Mouse (Mus musculus): Measurements from ENCODE around the gene 3110082I17Rik. TPM values are rescaled to one million over a fixed set of nuclear protein-coding genes. Genes with fewer than 3 reads are reported as not detected.

Gene 3110082I17Rik
- polyA plus RNA-seq (2012; rRNA removed) (11.1 and 11.2 TPM in 2 replicates), polyA plus RNA-seq (2014; fragmentation: Nextera tagmentation; extraction: Ambion mirVana) (11.6 and 14.1 TPM in 2 replicates)

- no peaks in the 10 kb centered on the region for H3K9me3 ChIP-seq (ENCODE audit: control insufficient read depth, low read length)
- H3K4me2 ChIP-seq (ENCODE audit: low read depth) = peak within 1 kb of the TSS; percentile 81
- peak within 1 kb of the TSS; percentile 60 to 77 for H3K4me3 ChIP-seq (ENCODE audit: insufficient read depth in 1 of 2, low read depth in 2 of 2, low read length in 2 of 2)
- H3K27ac ChIP-seq = no peak within 1 kb of the TSS
- peaks cover 0 to 10% of the 10 kb centered on the region in 2 experiments; a peak in 3 of 4 replicates for H3K4me1 ChIP-seq (replicated peaks; ENCODE audit: control insufficient read depth in 2 of 2, insufficient read depth in 2 of 2, low read length in 1 of 2)
- H3K27me3 ChIP-seq (ENCODE audit: control insufficient read depth, insufficient read depth, low read length) = no peaks in the 10 kb centered on the region
- H3K36me3 ChIP-seq (replicated peaks; ENCODE audit: control insufficient read depth, insufficient read depth, low read depth) = no peaks in the 10 kb centered on the region
- 4% methylated on average over 42 of the region's 42 CpGs for WGBS (ENCODE audit: insufficient replicate concordance)
- ATAC-seq (ENCODE audit: insufficient read depth) (peak; percentile 97), DNase-seq (ENCODE audit: low read depth in 3 of 3, low spot score in 3 of 3) (peak; percentile 87 to 90 (median 89))
- peak within 1 kb of the TSS; percentile 43 for H3K9ac ChIP-seq (replicated peaks)
- TF ChIP-seq EP300 (IDR thresholded peaks at IDR 0.05; ENCODE audit: low read depth) (no peak), CTCF (IDR thresholded peaks at IDR 0.05; ENCODE audit: low read depth) (no peak)
These were observed at the start of gene 3110082I17Rik for GRCm38 (mm10) chr5:139460384-139461067. 3110082I17Rik (minus strand) TSS chr5:139460527.

- H3K36me3 ChIP-seq (replicated peaks; ENCODE audit: control insufficient read depth, insufficient read depth, low read depth) = no peaks in the 10 kb centered on the region
- no peak for TF ChIP-seq EP300 (IDR thresholded peaks at IDR 0.05; ENCODE audit: low read depth)
- no peak for TF ChIP-seq CTCF (IDR thresholded peaks at IDR 0.05; ENCODE audit: low read depth)
- H3K27ac ChIP-seq = no peak overlapping the region
- no peak overlapping the region for H3K9ac ChIP-seq (replicated peaks)
- no peaks in the 10 kb centered on the region for H3K9me3 ChIP-seq (ENCODE audit: control insufficient read depth, low read length)
- DNase-seq (ENCODE audit: low read depth in 3 of 3, low spot score in 3 of 3) (no peak), ATAC-seq (ENCODE audit: insufficient read depth) (no peak)
- H3K4me2 ChIP-seq (ENCODE audit: low read depth) = no peak overlapping the region
- H3K27me3 ChIP-seq (ENCODE audit: control insufficient read depth, insufficient read depth, low read length) = no peaks in the 10 kb centered on the region; the same call in 1 of the 2 replicates
- no peak overlapping the region for H3K4me3 ChIP-seq (ENCODE audit: insufficient read depth in 1 of 2, low read depth in 2 of 2, low read length in 2 of 2)
- 11% methylated on average over 5 of the region's 5 CpGs for WGBS (ENCODE audit: insufficient replicate concordance)
- H3K4me1 ChIP-seq (replicated peaks; ENCODE audit: control insufficient read depth in 2 of 2, insufficient read depth in 2 of 2, low read length in 1 of 2) = no peaks in the 10 kb centered on the region
These were observed 45.9 kb upstream of the 3110082I17Rik start for GRCm38 (mm10) chr5:139506207-139506606.

GRCm38 (mm10) chr5:139505073-139505606 is 44.8 kb upstream of the 3110082I17Rik start:
- Histone ChIP-seq H3K4me2 (ENCODE audit: low read depth) (no peak overlapping the region), H3K9ac (replicated peaks) (no peak overlapping the region), H3K4me3 (ENCODE audit: insufficient read depth in 1 of 2, low read depth in 2 of 2, low read length in 2 of 2) (no peak overlapping the region), H3K27me3 (ENCODE audit: control insufficient read depth, insufficient read depth, low read length) (no peaks in the 10 kb centered on the region; the same call in 1 of the 2 replicates), H3K9me3 (ENCODE audit: control insufficient read depth, low read length) (no peaks in the 10 kb centered on the region), H3K4me1 (replicated peaks; ENCODE audit: control insufficient read depth in 2 of 2, insufficient read depth in 2 of 2, low read length in 1 of 2) (no peaks in the 10 kb centered on the region), H3K27ac (no peak overlapping the region), H3K36me3 (replicated peaks; ENCODE audit: control insufficient read depth, insufficient read depth, low read depth) (no peaks in the 10 kb centered on the region)
- no peak for ATAC-seq (ENCODE audit: insufficient read depth)
- no peak for TF ChIP-seq EP300 (IDR thresholded peaks at IDR 0.05; ENCODE audit: low read depth)
- TF ChIP-seq CTCF (IDR thresholded peaks at IDR 0.05; ENCODE audit: low read depth) = peak; percentile 91
- 4% methylated on average over 12 of the region's 14 CpGs for WGBS (ENCODE audit: insufficient replicate concordance)
- peak; percentile 29 to 53 (median 49) for DNase-seq (ENCODE audit: low read depth in 3 of 3, low spot score in 3 of 3)

GRCm38 (mm10) chr5:139502281-139502680 is 42.0 kb upstream of the 3110082I17Rik start:
- no peak overlapping the region for H3K9ac ChIP-seq (replicated peaks)
- no peak overlapping the region for H3K27ac ChIP-seq
- no peaks in the 10 kb centered on the region; the same call in 1 of the 2 replicates for H3K27me3 ChIP-seq (ENCODE audit: control insufficient read depth, insufficient read depth, low read length)
- no peak overlapping the region for H3K4me2 ChIP-seq (ENCODE audit: low read depth)
- ATAC-seq (ENCODE audit: insufficient read depth) = no peak
- H3K36me3 ChIP-seq (replicated peaks; ENCODE audit: control insufficient read depth, insufficient read depth, low read depth) = no peaks in the 10 kb centered on the region
- no peak for DNase-seq (ENCODE audit: low read depth in 3 of 3, low spot score in 3 of 3)
- no peak overlapping the region for H3K4me3 ChIP-seq (ENCODE audit: insufficient read depth in 1 of 2, low read depth in 2 of 2, low read length in 2 of 2)
- H3K9me3 ChIP-seq (ENCODE audit: control insufficient read depth, low read length) = no peaks in the 10 kb centered on the region
- TF ChIP-seq EP300 (IDR thresholded peaks at IDR 0.05; ENCODE audit: low read depth) (no peak), CTCF (IDR thresholded peaks at IDR 0.05; ENCODE audit: low read depth) (no peak)
- 67% methylated on average over 14 of the region's 14 CpGs for WGBS (ENCODE audit: insufficient replicate concordance)
- no peaks in the 10 kb centered on the region for H3K4me1 ChIP-seq (replicated peaks; ENCODE audit: control insufficient read depth in 2 of 2, insufficient read depth in 2 of 2, low read length in 1 of 2)

GRCm38 (mm10) chr5:139498791-139499190 is 38.5 kb upstream of the 3110082I17Rik start:
- H3K4me2 ChIP-seq (ENCODE audit: low read depth) = no peak overlapping the region
- no peak overlapping the region for H3K27ac ChIP-seq
- H3K27me3 ChIP-seq (ENCODE audit: control insufficient read depth, insufficient read depth, low read length) = no peaks in the 10 kb centered on the region; the same call in 1 of the 2 replicates
- H3K9ac ChIP-seq (replicated peaks) = no peak overlapping the region
- no peak overlapping the region for H3K4me3 ChIP-seq (ENCODE audit: insufficient read depth in 1 of 2, low read depth in 2 of 2, low read length in 2 of 2)
- H3K36me3 ChIP-seq (replicated peaks; ENCODE audit: control insufficient read depth, insufficient read depth, low read depth) = no peaks in the 10 kb centered on the region
- no peaks in the 10 kb centered on the region for H3K9me3 ChIP-seq (ENCODE audit: control insufficient read depth, low read length)
- TF ChIP-seq EP300 (IDR thresholded peaks at IDR 0.05; ENCODE audit: low read depth) (no peak), CTCF (IDR thresholded peaks at IDR 0.05; ENCODE audit: low read depth) (no peak)
- H3K4me1 ChIP-seq (replicated peaks; ENCODE audit: control insufficient read depth in 2 of 2, insufficient read depth in 2 of 2, low read length in 1 of 2) = no peaks in the 10 kb centered on the region
- DNase-seq (ENCODE audit: low read depth in 3 of 3, low spot score in 3 of 3) (no peak), ATAC-seq (ENCODE audit: insufficient read depth) (no peak)
- WGBS (ENCODE audit: insufficient replicate concordance) = 30% methylated on average over 5 of the region's 5 CpGs

Measured in liver, embryonic 14.5 days (tissue).